Mouse (Mus musculus) 416B (cell line): Measurements from ENCODE around the gene Katna1.

ENCODE experiments used
- DNase-seq: peaks from one replicate; pipeline ENCODE4 v3.0.0; 2011; ENCODE audit warnings: low read depth

Katna1 gene

GRCm38 (mm10) chr10:7725751-7726500 lies at the start of gene Katna1:
TSS of gene Katna1 (plus strand) at chr10:7726000.
- DNase-seq: peak; percentile 98

GRCm38 (mm10) chr10:7680731-7681301 lies 45.0 kb upstream of the Katna1 start, which contains the start of the genes Pcmt1 and Lats1:
TSS of gene Pcmt1 (minus strand) at chr10:7681136.
TSS of gene Lats1 (plus strand) at chr10:7681214.
- DNase-seq: peak; percentile 65

GRCm38 (mm10) chr10:7681343-7682025 lies 44.3 kb upstream of the Katna1 start:
- peak; percentile 74 for DNase-seq

GRCm38 (mm10) chr10:7682249-7682648 lies 43.6 kb upstream of the Katna1 start:
- DNase-seq: no peak

GRCm38 (mm10) chr10:7686902-7687301 lies 38.9 kb upstream of the Katna1 start:
- no peak for DNase-seq

- DNase-seq: peak; percentile 36
These were observed 30.5 kb upstream of the Katna1 start for GRCm38 (mm10) chr10:7695286-7695685.

GRCm38 (mm10) chr10:7700120-7700519 lies 25.7 kb upstream of the Katna1 start:
- DNase-seq: no peak

- no peak for DNase-seq
These were observed 23.2 kb upstream of the Katna1 start for GRCm38 (mm10) chr10:7702586-7702985.

- no peak for DNase-seq
These were observed 15.7 kb upstream of the Katna1 start for GRCm38 (mm10) chr10:7710121-7710520.

GRCm38 (mm10) chr10:7712506-7712905 lies 13.3 kb upstream of the Katna1 start:
- no peak for DNase-seq

- no peak for DNase-seq
These were observed 10.7 kb upstream of the Katna1 start for GRCm38 (mm10) chr10:7715056-7715455.

GRCm38 (mm10) chr10:7726501-7726812 lies 657 bp downstream of the Katna1 start:
- peak; percentile 17 for DNase-seq

GRCm38 (mm10) chr10:7727011-7727410 lies 1.2 kb downstream of the Katna1 start:
- peak; percentile 28 for DNase-seq

GRCm38 (mm10) chr10:7731582-7731981 lies 5.8 kb downstream of the Katna1 start:
- no peak for DNase-seq

- DNase-seq: no peak
These were observed 11.3 kb downstream of the Katna1 start for GRCm38 (mm10) chr10:7737122-7737521.

- DNase-seq: no peak
These were observed 12.1 kb downstream of the Katna1 start for GRCm38 (mm10) chr10:7737914-7738313.

- DNase-seq: peak; percentile 56
These were observed 19.7 kb downstream of the Katna1 start for GRCm38 (mm10) chr10:7745528-7745927.

- no peak for DNase-seq
These were observed 23.0 kb downstream of the Katna1 start for GRCm38 (mm10) chr10:7748752-7749151.

GRCm38 (mm10) chr10:7757544-7757943 lies 31.7 kb downstream of the Katna1 start:
- DNase-seq: peak; percentile 27

- DNase-seq: no peak
These were observed 46.5 kb downstream of the Katna1 start for GRCm38 (mm10) chr10:7772346-7772745.

- no peak for DNase-seq
These were observed 47.0 kb downstream of the Katna1 start for GRCm38 (mm10) chr10:7772769-7773168.

- no peak for DNase-seq
These were observed 49.6 kb downstream of the Katna1 start for GRCm38 (mm10) chr10:7775421-7775820.

- DNase-seq: no peak
These were observed 52.6 kb downstream of the Katna1 start for GRCm38 (mm10) chr10:7778361-7778760.
